Mouse (Mus musculus) megakaryocyte, adult 5-6 weeks (primary cell): ENCODE results near the gene Mill1. TPM values are rescaled to one million over a fixed set of nuclear protein-coding genes. Genes with fewer than 3 reads are reported as not detected.
"Not testable (repeated sequence)": the region's sequence is repeated elsewhere in the genome, so short reads cannot be mapped to it uniquely, and the experiment has no call there.

Source experiments
- ATAC-seq: 2 replicates; pipeline ENCODE4 v1.8.0; 2016; ENCODE audit warnings: mild to moderate bottlenecking, inconsistent platforms; ENCODE audit not compliant: poor library complexity, severe bottlenecking
- total RNA-seq, 2 experiments: library from RNA; stranded (forward) in 1 of 2; stranded (reverse) in 1 of 2; fragments of 153-499, 151-499 nt in 1 of 2; fragments of 221-1000, 200-1000 nt in 1 of 2; gene quantifications; 2 replicates each; pipeline versions ENCODE4 v1.2.3 to v1.2.4; 2015 to 2017

Gene Mill1
- total RNA-seq (2015) (not detected in 2 replicates), total RNA-seq (2017) (not detected in 2 replicates)

DNA sequence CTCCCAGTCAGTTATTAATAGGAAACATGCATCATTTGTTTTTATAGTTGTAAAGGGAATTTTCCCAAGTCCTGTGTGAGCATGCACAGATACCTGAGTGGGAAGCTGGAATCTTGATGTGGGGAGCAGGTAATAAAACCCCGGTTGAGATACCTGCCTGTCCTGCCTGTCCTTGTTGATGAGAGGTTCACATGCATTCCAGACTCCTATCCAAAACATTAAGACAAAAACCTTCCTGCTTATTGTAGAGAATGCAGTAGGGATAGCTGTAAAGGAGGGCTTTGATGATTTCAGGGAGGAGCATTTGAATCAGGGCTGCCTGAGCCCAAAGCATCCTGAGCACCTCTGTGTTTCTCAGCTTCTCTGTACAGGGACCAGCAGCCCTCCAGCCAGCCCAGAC, at the start of gene Mill1:
Gene Mill1, plus strand, starts transcription at position 301 of the 400 bp plus-strand sequence.
- ATAC-seq: no peak

DNA sequence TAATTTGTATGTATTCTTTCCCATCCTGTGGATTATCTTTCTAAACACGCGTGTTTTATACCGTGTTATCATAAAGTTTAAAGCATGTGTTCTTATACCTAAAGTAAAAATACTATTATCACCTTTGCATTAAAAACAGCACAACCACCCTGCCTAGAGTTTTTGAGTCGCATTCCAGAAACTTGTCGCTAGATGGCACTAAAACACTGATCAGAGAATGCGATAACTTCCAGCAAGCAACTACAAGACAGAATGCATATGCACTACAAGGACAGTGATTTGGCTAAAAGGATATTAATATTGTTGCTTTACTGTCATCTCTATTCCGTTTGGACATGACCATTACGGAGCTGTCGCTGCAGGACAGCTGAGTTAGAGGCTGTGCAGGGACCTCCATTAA, 34.2 kb upstream of the Mill1 start:
- ATAC-seq: no peak

DNA sequence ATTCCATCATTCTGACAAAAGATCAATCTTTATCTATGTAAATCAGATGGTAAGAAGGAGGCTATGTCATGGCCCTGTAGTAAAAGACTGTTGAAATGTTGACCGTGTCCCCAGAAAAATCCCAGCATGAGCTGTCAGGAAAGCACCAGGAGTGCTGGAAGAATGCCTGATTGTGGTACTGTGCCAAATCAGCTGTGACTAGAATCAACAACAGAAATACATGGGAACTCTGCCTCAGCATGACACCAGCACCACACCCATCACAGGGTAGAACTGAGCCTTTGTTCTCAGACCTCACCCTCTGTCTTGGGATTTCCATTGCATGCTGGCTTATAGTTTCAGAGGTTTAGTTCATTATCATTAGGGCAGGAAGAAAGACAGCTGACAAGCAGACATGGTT, 30.4 kb upstream of the Mill1 start:
- ATAC-seq: no peak

DNA sequence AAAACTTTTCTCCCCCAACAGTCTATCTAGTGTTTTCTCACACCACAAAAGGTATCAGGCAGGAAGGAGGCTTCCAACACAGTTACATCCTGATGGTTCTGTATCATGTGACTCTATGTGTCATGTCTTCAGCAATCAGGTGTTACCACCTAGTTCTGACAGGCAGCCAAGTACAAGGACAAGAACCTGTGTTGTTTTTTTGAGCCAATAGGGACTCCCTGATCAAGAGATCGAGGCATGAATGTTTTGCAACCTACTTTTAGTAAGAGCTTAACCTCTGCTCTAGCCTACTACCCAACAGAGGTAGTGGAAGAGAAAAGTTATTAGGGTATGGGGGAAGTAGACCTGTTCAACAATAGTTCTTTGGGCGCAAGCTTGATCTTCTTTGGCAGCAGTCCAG, 6.6 kb upstream of the Mill1 start:
- no peak for ATAC-seq

DNA sequence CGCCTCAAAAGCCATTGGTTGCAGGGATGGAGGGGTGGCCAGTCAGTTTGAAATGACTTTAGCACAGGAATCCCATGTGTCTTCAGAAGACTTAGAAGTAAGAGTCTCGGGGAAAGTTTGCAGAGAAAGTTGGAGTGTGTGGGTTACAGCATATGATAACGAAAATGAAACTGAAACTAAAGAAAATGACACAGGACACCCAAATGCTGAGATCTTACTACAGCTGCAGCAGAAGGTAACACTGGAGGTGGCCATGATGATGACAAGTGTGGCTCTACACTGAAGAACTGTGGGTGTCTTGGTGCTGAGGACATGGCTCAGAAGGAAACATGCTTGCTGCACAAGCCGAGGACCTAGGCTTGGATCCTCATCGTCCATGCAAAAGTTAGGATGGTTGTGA, 3.9 kb upstream of the Mill1 start:
- no peak for ATAC-seq

DNA sequence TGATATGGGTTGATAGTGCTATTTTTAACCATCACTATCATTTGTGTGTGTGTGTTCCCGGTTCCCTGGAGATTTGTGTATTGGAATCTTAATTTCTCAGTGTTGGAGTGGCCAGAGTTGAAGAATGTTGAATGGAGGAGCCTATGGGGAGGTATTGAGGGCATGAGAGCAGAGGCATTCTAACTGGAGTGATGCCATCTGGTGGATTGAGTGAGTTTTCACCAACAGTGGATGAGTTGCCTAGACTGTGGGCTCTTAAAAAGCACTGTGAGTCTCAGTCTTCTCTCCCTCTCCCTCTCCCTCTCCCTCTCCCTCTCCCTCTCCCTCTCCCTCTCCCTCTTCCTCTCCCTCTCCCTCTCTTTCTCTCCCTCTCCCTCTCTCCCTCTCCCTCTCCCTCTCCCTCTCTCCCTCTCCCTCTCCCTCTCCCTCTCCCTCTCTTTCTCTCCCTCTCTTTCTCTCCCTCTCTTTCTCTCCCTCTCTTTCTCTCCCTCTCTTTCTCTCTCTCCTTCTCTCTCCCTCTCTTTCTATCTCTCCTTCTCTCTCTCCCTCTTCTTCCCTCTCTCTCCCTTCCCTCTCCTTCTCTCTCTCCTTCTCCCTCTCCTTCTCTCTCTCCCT, 1.1 kb upstream of the Mill1 start:
- ATAC-seq: not testable (repeated sequence)

DNA sequence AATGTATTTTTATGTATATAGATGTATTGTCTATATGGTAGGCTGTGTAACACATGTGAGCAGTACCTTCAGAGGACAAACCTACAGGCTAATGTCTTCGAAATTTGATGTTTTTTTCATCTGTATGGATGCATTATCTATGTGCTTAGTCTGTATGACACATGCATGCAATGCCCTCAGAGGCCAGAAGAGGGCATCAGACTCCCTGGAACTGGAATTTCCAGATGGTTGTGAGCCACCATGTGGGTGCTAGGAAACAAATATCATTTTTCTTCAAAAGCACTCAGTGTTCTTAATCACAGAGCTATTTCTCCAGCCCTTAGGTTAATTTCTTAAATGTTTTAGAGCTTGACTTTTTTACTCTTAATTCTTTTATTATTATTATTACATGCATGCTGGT, 15.1 kb downstream of the Mill1 start:
- no peak for ATAC-seq

DNA sequence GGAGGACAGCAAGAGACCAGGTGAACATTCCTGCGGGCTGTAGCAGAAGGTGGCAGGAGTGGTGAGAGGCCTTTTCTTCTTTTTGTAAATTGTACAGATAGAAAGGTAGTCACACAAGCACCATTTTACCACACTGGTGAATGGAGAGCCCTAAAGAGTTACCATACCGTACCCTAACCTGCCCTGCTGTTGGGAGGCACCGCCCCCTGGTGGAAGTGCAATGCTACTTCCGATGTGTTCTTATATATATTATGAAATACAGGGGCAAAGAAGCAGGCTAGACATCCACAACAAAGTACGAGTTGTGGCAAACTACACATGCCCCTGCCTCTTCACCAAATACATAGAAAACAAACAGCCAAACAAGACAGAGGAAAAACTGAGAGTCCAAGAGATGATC, 19.9 kb downstream of the Mill1 start:
- no peak for ATAC-seq

Other genes starting within 250 kb of the Mill1 start
- gene Ceacam13, start 235.5 kb upstream of the Mill1 start, total RNA-seq (2015): not detected in 2 replicates
- gene Ceacam13, start 235.5 kb upstream of the Mill1 start, total RNA-seq (2017): not detected in 2 replicates
- not detected in 2 replicates for gene Ceacam12, start 179.4 kb upstream of the Mill1 start, total RNA-seq (2015)
- gene Ceacam12, start 179.4 kb upstream of the Mill1 start, total RNA-seq (2017): not detected in 2 replicates
- gene Igfl3, start 68.9 kb upstream of the Mill1 start, total RNA-seq (2015): not detected in 2 replicates
- not detected in 2 replicates for gene Igfl3, start 68.9 kb upstream of the Mill1 start, total RNA-seq (2017)
- gene Psg18, start 109.7 kb downstream of the Mill1 start, total RNA-seq (2015): not detected in 2 replicates
- not detected in 2 replicates for gene Psg18, start 109.7 kb downstream of the Mill1 start, total RNA-seq (2017)
- not detected in 2 replicates for gene Psg28, start 186.7 kb downstream of the Mill1 start, total RNA-seq (2015)
- not detected in 2 replicates for gene Psg28, start 186.7 kb downstream of the Mill1 start, total RNA-seq (2017)
- not detected in 2 replicates for gene Psg26, start 238.8 kb downstream of the Mill1 start, total RNA-seq (2015)
- gene Psg26, start 238.8 kb downstream of the Mill1 start, total RNA-seq (2017): not detected in 2 replicates